Mouse (Mus musculus) layer of hippocampus, postnatal 10 days (tissue): ENCODE measurements at regions not wholly inside any gene's neighbourhood (a gene's known extent, or its start where the extent isn't known, plus 50 kb on each side); places are given as distances from the start of the nearest gene placed in this dataset.

Source experiments
- DNase-seq, 2 experiments: peaks; one replicate each; pipeline ENCODE4 v3.0.0; 2021; ENCODE audit warnings: low spot score in 2 of 2

- DNase-seq = no peak
These were observed 186.8 kb downstream of the Katnal1 start for GRCm38 (mm10) chr5:148742158-148742835.

GRCm38 (mm10) chr5:148741267-148742004, 187.7 kb downstream of the Katnal1 start:
- no peak for DNase-seq

DNA sequence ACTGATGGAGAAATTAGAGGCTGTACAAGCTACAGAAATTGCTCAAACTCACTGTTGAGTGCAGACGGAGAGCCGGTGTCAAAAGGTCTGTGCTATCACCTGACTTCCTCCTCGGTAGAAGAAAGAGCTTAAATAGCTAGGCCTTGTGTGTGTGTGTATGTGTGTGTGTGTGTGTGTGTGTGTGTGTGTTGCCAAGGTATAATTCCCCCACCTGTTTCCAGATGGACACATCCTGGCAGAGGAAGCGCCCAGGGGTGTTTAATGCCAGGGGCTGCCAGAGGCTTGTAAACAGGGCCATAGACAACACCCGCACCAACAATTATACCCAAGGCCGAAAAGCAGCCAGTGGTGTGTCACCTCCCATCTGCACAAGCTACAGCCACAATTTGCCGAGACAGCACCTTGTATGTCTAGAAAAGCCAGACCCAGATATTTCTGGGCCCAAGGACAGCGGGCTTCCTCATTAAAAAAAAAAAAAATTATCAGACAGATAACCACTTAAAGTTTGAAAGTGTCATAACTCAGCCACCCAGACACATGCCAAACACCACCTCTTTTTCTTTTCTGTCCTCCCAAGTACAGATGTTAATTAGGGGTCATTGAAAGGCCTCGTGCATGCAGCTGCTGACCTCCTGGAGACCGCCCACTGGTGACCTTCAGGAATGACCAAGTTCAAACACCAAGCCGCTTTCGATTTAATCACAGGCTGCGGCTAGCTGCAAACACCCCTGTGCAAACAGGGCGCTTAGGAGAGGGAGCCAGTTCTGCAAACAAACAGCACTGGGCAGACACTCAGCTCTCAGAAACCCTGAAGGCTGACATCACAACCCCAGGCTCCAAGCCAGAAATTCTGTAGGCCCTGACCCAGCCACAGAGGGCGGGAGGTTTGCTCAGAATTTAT, 188.0 kb upstream of the Ubl3 start:
- DNase-seq = peak; percentile 21 to 35

- no peak for DNase-seq
These were observed 187.1 kb upstream of the Ubl3 start for GRCm38 (mm10) chr5:148739672-148740071.

DNA sequence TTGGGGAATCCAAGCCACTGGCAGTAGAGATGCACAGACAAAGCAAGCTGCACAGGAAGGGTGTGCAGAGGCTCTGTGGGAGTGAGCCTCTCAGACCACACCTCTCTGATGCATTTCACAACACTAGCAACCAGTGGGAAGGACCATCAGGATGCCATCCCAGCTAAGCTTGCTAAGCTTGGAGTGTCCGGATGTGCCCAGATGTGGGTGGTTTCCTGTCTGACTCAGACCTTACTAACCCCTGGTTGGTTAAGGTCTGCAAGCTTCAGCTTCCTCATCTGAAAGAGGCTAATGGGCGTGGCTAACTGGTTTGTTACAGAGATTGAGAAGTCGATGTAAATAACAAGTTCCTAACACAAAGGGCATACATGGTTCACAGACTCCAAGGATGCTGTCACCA, 186.6 kb upstream of the Ubl3 start:
- no peak for DNase-seq

GRCm38 (mm10) chr5:148729541-148729940, 177.0 kb upstream of the Ubl3 start:
- no peak for DNase-seq

DNA sequence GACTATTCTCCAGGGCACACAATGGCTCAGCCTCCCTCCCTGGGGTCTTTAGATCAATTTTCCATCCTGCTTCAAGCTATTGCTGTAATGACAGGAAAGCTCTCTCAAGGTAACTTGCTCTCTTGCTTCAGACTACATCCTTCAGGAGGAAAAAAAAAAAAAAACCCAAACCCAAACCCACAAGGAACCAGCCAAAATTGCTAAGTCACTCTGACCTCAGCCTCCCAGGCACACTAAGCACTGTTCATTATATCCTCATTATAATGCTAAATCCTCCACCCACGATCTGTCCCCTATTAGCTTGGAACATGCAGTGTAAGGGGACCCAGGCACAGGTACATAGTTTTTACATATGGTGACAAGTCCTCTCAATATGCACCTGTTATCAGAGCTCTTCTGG, 175.9 kb upstream of the Ubl3 start:
- no peak for DNase-seq

- DNase-seq = no peak
These were observed 173.9 kb upstream of the Ubl3 start for GRCm38 (mm10) chr5:148726442-148726841.

DNA sequence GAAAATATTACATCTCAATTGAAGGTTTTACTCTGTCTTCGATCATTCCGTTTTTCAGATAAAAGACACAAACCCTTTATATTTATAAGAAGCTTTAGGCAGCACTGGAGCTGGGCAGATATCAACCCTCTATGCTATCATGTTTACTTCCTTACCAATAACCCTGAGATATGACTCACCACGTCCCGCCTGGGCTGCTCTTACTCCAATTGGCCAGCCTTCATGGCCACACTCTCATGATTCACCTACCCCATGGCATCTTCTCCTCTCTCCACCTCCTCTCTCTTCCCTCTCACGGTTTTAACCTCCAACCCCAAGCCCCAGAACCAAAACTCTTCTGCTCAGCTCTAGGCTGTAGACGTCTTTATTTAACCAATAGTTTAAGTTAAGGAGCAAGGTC, 171.9 kb upstream of the Ubl3 start:
- DNase-seq = no peak

GRCm38 (mm10) chr5:148723677-148724227, 171.2 kb upstream of the Ubl3 start:
- DNase-seq = no peak

- DNase-seq = no peak
These were observed 168.0 kb upstream of the Ubl3 start for GRCm38 (mm10) chr5:148720604-148721003.

DNA sequence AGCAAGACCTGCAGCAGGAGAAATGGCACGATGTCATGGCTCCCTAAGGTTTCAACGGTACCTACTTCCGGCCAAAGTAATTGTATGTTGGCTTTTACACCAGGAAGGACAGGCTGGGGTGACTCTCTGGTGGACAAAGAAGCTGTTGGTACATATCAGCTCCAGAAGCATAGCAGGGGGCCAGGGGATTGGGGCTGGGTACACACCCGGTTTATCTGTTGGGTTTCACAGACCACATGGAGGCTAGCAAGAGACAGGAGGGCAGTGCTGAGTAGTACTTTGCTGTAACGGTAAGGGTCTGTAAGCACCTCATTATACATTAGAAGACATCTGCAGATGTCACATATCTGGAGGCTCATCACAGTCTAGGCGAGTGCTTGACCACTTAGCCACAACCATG, 164.0 kb upstream of the Ubl3 start:
- no peak for DNase-seq

DNA sequence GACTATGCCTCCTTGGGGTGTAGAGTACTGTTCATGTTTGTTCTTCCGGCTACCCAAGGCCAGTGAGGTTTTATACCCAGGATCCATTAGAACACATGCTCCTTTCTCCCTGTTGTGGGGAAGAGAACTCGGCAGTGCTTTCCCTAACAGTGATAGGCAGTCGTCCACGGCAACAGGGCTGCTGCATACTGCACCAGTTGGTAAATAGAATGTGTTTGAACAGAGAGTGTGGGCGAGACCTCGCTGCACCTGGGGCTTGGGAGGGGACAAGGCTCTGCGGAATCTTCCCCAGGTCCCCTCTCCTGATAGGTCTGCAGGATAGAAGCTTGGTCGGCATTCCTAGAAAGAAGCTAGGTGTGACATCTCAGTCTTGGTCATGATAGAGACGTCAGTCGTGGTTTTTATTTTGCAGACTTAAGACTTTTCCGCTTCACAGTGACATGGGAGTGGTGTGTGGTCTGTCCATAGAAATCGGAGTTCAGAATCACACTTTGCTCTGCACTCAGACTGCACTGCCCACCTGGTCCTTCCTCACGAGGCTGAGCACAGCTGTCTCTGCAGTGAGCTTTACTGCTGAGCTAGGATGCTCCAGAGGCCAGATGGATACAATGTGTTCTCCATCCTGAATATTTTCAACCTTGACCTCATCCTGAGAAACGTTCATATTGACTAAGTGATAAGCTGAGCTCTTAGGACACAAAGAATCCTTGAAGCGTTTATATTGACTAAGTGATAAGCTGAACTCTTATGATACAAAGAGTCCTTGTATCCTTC, 162.8 kb upstream of the Ubl3 start:
- DNase-seq = peak in 1 of 2 experiments; percentile 17

DNA sequence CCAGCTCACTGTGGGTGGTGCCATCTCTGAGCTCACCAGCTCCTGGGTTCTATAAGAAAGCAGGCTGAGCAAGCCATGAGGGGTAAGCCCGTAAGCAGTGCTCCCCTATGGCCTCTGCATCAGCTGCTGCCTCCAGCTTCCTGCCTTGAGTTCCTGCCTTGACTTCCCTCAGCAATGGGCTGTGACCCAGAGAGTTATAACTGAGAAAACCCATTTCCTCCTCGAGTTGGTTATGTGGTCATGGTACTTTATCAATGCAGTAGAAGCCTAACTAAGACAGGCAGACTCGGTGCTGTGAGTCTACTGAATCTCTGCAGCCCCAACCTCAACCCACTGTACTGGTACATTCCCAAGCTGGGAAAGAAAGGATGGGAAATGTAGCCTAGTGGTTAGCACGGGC, 162.2 kb upstream of the Ubl3 start:
- no peak for DNase-seq

GRCm38 (mm10) chr5:148713796-148714195, 161.2 kb upstream of the Ubl3 start:
- no peak for DNase-seq

DNA sequence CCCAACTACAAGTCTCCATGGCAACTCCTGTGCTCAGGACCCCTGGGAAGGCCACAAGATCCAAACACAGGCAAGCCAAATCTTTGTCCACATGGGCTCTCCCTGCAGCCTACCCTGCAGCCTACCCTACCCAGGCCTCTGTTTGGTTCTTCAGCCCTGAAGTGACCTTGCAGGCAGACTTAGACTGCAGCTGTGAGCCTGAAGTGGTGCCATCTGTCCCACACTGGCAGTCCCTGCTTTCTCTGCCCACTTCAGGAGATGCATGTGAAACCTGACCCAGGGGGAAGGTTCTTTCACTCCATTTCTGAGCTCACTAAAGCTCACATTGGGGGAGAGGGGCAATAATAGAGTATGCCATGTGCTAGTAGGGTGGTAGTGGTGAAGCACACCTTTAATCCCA, 160.4 kb upstream of the Ubl3 start:
- no peak for DNase-seq

DNA sequence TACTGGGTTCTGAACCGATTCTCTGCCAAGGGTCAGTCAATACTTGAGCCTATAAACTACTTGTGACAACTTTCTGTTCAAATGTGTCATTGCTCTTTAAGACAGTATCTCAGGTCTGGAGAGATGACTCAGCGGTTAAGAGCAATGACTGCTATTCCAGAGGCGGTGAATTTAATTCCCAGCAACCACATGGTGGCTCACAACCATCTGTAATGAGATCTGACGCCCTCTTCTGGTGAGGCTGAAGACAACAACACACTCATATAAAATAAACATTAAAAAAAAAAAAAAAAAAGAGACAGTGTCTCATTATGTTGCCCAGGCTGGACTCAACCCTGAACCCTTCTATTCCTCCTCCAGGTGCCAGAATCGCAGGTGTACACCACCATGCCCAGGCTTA, 159.0 kb upstream of the Ubl3 start:
- no peak for DNase-seq

DNA sequence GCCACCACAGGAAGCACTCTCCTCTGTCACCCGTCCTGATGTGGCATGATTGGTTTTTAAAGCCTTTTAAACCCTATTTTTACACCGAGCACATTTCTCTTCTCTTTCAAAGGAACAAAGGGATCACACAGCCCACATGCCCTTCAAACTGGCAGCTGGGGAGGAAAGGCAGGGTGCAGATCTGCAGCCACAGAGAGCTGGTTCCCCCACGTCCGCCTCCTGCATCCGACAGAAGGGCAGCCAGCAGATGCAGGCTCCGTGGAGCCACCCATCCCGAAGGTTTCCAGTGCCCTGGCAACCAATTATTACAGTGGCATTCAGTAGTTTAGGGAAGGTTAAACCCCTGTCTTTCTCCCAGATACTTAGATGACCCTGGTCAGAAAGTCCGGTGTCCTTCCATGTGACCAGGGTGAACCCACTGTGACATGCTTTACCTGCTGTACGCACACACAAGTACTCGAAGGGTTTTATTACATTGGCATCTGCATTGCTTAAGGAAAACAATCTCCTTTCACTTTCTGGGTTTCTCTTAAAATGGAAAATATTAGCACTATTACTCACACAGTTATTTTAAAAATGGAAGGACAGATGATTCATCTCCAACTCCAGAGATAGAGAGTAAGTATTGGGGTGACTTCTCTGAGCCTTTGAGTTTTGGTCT, 156.7 kb upstream of the Ubl3 start:
- no peak for DNase-seq

DNA sequence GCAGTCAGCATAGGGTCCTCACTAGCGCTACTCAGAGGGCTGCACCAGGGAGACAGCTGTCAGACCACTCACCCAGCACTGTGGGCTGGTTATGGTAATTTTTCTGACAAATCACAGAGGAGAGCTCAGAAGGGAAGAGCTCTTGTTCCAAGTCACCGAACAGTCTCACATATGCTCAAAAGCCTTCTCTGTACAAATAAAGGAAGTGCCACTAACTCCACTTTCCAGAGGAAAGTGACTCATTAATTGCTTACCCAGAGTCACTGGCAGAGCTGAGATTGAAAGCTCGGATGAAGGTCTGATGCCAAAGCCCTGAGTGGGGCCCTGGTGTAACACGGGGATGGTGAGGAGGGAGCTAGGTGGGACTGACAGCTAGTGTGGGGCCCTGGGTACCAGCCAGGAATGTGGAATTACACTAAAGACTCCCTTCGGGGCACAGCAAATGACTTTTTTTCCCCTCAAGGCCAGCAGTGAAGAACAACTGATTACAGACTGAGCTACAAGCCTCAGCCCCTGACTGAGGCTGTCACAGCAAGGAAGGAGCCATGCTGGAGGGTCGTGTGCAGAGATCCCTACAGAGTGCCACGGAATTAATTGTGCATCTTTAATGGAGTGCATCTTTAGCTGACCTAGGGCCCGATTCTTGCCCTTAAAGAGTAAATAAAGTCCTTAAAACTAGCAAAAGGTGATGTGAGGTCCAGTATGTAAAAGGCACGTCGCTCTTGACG, 155.6 kb upstream of the Ubl3 start:
- no peak for DNase-seq

DNA sequence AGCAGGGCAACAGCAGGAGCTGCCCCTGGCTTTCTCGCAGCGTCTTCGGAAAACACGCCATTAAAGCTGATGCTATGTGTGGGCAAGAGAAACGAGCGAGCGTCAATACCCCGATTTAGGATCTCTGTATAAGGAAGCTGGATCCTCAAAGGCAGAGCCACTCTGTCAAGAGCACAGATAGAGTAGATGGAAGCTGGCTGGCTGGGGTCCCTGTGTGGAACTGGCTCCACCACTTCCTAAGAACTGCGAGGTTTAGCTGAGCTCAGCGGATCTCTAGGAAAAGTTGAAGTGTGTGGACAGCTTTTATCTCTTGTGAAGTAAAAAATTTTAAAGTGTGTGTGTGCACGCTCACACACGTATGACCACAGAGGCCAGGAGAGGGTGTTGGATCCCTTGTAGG, 154.7 kb upstream of the Ubl3 start:
- DNase-seq = no peak
